Mouse (Mus musculus) thymus, postnatal 4 days (tissue): Measurements from ENCODE around the gene Itpr1.

ENCODE experiments used
- DNase-seq: peaks from one replicate; pipeline ENCODE4 v3.0.0; 2021

The Itpr1 gene

GRCm38 (mm10) chr6:108244571-108244970, 31.7 kb downstream of the Itpr1 start:
- DNase-seq = no peak

DNA sequence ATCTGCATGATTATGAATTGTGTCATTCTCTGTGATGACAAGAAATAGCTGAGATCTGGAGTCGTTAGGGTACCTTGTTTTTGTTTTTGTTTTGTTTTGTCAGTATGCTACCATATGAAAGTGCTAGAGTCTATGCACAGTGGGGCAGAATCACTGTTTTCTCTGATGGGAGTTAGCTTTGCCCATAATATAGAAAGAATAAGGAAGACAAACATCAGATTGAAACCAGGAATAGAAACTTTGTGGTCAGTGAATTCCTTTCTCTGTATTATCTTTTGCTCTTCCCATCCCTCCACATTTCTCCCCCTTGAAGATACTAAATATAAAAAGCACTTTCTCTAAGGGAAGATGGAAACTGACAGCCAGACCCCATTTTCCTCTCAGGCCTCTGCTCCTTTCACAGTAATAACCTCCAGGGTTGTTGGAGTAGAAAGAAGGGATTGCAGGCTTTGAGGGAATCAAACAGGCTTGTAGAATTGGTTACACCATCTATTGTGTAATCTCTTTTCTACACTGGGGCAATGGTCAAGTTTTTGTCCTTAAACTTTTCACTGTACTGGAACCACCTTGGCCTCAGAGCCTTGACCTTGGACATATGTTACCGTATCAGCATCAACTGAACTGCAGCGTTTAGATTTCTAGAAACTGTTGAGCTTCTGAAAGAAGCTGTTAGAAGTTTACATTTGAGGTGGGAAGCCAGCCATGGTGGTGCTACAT, 33.6 kb downstream of the Itpr1 start:
- no peak for DNase-seq

- no peak for DNase-seq
Observed at GRCm38 (mm10) chr6:108247211-108247610, 34.3 kb downstream of the Itpr1 start.

DNA sequence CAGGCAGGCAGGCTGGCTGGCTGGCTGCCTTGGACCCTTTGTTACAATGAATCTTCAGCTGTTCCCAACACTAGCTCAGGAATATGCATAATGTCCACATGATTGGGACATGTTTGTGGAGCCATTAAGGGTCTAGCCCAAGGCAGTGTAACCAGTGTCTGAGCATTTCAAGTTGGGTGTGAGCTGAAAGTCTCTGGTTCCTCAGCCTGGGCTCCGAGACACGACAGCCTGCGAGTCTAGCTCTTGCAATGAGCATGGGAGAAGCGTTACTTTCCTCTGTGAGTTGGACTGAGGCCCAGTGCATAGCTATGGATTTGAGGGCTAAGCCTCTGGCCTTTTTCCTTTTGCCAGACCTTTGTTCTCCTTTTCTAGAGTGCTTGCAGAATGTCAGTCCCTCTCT, 35.6 kb downstream of the Itpr1 start:
- DNase-seq = no peak

DNA sequence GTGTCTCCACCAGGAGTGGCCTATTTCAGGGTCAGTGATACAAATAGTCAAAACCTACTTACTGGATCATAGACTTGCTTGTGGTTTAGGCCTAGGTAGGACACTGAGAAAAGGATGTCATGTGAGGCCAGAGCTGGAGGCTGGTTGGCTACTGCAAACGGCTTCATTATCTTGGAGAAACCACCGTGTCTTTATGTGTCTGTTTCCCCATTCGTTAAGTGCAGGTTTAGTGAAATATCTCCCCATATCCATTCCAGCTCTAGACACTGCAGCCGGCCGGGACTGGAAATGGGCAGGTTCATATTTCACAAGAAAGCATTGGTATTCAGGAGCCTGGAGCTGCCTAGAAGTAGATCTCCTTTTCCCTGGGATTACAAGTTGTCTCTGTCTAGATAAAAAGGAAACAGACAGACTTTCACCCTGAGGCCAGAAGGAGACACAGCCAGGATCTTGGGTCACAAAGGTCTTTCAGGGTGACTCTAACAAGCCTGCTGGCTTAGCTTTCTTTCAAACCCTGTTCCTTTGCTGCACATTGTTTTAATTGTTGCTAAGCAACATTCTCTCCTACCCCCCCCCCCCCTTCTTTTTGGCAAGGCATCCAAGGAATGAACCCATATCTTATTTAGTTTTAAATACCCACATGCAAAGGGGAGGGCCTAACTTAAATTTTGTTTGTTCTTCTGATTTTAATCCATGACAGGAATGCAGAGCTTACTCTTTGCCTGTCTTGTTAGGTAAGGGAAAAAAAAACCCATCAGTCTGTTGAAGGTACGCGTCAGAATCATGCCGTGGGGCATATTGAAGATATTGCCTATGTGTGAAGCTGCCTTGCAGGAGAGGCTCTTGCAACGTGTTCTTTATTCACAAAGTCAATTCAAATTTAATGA, 36.4 kb downstream of the Itpr1 start:
- no peak for DNase-seq

DNA sequence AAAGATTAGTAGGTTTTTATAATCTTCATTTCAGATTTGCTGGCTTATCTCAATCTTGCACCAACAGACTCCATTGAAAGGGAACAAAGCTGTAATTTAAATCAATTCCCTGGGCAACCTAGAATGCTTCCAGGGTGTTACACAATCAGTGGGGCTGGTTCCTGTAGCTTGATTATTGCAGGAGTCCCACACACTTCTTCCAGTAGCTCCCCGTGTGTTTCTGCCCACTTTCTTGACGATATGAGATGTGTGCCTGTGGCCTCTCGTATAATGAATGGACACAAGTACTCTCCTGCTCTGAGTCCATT, 37.0 kb downstream of the Itpr1 start:
- no peak for DNase-seq

DNA sequence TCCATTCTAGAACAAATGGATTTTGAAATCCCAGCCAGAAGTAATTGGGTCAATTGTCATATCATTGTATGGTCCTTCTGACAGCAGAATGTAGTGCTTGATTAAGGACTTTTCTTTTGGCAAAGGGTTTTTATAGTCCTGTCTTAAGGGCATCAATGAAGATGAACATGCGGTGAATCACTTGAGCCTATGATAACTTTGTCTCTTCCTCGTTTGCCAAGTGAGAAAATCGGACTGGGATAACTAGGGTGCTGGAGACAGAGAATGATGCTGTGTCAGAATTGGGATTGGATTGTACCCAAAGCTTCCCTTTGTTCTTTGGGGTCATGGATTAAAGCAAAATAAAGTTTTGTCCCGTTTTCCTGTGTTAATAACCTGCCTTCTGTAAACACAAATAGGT, 37.5 kb downstream of the Itpr1 start:
- no peak for DNase-seq

DNA sequence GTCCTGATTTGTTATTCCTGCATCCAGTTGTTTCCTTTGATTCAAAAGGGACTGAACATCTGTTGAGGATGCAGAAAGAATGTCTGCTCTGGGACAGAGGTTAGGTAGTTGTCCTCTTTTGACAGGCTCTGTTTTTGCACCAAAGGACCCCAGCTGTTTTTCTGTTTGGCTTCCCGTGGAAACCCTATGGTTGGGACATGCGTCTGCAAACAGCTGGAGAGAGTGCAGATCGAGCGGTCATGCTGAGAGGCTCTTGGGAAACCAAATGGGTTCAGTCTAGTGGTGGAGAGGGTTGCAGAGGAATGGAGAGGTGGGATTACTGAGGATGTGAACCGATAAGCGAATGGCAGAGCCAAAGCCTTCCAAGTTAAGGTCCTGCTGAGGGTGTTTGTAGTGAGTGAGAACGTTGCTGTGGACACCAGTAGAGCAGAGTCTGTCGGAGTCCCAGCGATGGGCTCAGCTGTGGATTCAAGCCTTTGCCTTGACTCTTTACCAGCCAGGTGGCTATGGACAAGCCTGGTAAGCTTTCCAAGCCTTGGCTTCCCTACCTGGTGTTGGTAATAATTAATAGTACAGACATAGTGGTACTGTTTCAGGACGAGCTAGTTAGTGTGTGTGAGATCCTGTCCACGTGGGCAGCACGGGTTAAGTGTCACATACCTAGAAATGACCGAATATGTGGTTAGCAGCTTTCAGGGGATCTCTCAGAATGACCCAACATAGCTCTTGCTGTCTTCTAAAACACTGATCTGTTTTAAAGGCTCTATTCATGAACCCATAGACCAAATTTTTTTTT, 39.9 kb downstream of the Itpr1 start:
- DNase-seq = no peak

DNA sequence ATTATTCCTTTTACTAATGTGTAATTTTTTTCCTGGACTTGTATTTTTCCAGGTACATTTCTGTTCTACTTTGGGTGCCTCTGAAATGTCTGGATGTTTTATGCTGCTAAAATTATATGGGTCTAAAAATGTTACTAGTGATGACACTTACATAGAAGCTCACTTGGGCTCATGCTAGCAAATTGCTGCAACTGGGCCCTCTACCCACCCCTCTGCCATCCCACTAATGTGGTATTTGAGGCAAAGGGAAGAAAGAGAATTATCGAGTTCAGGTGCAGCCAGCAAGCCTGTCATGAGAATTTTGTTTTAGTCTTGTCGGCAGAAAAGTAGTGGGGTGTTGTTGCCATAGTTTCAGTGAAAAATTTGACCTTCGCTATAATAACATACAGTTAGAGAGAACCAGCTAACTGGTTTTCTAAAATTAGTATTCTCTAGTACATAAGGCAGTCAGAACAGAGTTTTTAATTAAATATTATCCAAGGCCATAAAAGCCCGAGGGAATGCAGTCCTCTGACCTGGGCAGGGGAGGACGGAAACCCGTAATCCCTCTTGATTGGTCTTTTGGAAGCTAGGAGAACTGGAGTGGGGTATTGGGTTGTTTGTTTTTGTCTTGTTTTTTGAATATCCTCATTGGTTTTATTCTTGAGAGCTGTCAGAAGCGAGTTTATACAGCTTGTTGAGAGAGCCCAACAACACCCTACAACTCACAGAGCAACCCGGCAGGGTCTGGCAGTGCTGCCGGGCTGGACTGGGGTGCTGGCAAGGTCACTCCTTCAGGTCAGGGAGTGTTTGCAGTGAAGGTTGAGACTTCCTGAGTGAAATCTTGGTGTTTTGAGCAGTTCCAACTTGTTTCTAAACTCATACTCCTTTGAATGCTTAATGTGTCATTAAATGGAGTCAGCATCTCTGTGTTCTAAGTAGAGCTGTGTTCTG, 41.5 kb downstream of the Itpr1 start:
- no peak for DNase-seq

- no peak for DNase-seq
Observed at GRCm38 (mm10) chr6:108255880-108256279, 43.0 kb downstream of the Itpr1 start.

DNA sequence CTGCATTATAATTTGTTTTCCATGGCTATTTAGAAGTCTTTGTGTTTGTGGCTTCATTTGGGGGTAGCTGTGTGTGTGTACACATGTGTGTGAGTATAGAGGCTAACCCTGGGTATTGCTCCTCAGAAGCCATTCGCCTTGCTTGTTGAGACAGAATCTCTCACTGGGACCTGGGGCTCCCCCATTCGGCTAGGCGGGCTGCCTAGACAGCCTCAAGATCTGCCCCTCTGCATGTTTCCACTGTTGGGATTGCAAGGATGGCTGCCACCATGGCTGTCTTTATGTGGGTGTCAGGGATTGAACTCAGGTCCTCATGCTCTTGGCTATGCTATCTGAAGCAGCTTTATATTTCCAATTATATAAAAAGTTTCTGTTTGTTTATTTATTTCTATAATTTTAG, 44.3 kb downstream of the Itpr1 start:
- DNase-seq = no peak

GRCm38 (mm10) chr6:108258631-108259030, 45.7 kb downstream of the Itpr1 start:
- DNase-seq = no peak

DNA sequence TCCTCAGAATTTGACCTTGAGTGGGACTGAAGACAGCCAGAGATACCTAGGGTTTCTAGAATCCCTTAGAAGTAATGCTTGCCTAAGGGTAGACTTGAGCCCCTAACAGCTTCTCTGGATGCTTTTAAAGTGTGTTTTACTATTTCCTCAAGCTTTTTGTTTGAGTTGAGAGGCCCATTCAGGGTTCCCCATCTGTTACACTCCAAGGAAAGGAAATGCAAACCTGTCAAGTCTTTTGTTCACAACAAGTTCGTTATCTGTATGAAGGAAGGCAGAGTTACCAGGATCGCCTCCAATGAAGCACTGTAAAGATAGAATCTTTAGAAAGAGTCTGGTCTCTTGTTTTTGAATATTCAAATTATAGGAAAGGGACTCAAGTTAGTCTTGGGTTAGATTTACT, 46.8 kb downstream of the Itpr1 start:
- DNase-seq = no peak

- no peak for DNase-seq
Observed at GRCm38 (mm10) chr6:108261506-108261905, 48.6 kb downstream of the Itpr1 start.

DNA sequence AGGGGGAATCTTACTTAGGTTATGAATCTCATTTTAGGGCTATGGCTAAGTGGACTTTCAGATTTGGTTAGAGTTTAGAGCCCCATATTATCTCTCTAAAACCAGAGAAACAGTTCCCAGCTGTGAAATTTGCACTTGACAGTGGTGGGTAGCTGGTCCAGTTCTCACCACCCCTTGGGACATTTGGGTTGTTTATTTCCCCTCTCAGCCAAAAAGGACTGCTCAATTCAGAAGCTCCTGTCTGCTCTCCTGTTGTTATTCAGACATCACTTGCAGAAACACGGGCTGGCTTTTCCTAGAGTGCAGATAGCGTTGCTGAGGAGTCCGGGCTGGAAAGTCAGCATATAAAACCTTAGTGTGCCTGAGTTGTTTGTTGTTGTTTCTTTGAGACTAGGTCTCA, 51.3 kb downstream of the Itpr1 start:
- no peak for DNase-seq

GRCm38 (mm10) chr6:108273451-108273850, 60.6 kb downstream of the Itpr1 start:
- DNase-seq = no peak

DNA sequence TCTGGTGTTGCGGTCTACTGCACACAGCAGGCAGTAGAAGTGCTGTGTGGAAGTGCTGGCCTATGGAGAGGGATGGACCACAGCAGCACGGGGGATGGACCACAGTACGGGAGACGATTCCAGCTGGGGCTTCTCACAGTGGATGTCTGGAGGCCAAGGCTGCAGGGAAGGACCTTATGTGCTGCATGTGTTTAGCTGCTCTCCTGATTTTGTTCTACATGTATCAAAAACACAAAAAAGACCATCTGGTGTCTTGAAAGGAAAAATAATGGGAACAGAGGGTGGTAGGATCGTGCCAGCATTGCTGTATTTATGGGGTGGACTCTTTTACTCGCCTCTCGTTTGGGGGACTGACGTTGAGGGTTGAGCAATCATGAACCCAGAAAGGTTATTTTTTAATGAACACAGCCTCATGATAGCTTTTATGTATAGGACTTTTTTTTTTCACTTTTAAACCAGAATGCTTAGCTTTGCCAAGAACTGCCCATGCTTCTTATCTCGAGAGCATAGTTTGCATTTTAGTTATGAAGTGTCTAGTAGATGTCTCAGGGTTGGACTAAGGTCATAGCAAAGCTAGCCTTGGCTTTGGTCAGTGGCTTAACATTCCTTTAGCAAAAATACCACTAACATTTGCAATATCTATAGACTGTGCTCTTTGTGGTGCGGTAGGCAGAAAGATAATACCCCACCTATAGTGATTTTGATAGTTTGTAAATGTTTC, 61.6 kb downstream of the Itpr1 start:
- no peak for DNase-seq

- DNase-seq = peak; percentile 60
Observed at GRCm38 (mm10) chr6:108276880-108277507, 64.1 kb downstream of the Itpr1 start.

DNA sequence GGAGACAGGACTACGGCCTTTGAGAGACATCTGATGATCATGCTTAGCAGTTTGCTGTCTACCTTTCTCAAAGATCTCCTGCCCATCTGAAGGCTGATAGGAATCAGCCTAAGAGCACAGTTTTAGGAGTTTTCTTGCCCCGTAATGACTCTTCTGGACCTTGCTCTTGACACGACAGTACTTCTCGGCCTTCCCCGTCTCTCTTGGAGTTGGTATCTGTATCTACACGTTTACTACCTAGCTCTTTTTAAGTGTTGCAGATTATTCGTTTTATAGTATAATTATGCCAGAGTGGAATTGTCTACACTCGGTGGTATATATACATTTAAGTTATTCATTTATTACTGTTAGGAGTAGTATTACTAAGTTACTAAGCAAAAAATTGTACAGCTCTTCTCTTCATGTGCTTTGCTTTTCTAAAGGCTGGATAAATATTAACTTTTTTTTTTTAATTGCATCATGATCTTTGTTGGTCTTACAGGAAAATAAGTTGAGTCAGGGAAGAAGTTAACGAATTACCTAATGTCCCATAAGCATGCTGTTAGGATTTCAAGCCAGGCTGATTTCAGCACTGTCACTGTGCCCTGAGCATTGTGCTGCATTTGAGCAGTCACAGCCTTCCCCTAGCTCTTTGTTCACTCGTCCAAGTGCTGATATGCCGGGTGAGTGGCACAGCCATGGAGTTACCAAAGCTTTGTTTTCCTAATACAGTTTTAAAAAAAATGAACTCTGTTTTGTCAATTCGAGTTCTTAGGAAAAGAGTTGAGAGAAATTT, 64.9 kb downstream of the Itpr1 start:
- no peak for DNase-seq

GRCm38 (mm10) chr6:108278826-108279630, 66.1 kb downstream of the Itpr1 start:
- DNase-seq = no peak
